Mouse (Mus musculus) cerebellum, adult 2 months (tissue): ENCODE results near the gene Ankle1. TPM values are rescaled to one million over a fixed set of nuclear protein-coding genes. Genes with fewer than 3 reads are reported as not detected.

Source experiments
- DNase-seq, 2 experiments: peaks; one replicate each; pipeline ENCODE4 v3.0.0; 2021
- H3K27ac ChIP-seq: fragments of 200-500 bp; 2 replicates; pipeline ENCODE4 v1.5.1; 2012; ENCODE audit warnings: low read length, control low read depth, inconsistent platforms; ENCODE audit not compliant: insufficient read depth
- H3K27me3 ChIP-seq: fragments of 200-500 bp; 2 replicates; pipeline ENCODE4 v1.6.1; 2012; ENCODE audit warnings: inconsistent platforms, mild to moderate bottlenecking, low read length, moderate library complexity; ENCODE audit not compliant: control insufficient read depth, insufficient read depth
- H3K4me1 ChIP-seq: fragments of 200-500 bp; 2 replicates; pipeline ENCODE4 v1.6.1; 2011; ENCODE audit warnings: low read length; ENCODE audit not compliant: control insufficient read depth, insufficient read depth
- H3K4me3 ChIP-seq: fragments of 200-500 bp; replicated peaks from 2 replicates; pipeline ENCODE3; 2011; ENCODE audit warnings: mild to moderate bottlenecking, low read depth, low read length, control low read depth; ENCODE audit not compliant: insufficient read depth
- CTCF ChIP-seq: fragments of 200-500 bp; IDR thresholded peaks from 2 replicates; pipeline ENCODE4 v1.5.1; 2011; ENCODE audit warnings: low read depth, mild to moderate bottlenecking, control low read depth, low read length, moderate library complexity, borderline replicate concordance; ENCODE audit not compliant: insufficient read depth
- POLR2A ChIP-seq: fragments of 200-500 bp; IDR thresholded peaks from 2 replicates; pipeline ENCODE4 v1.6.1; 2011; ENCODE audit warnings: low read length, control low read depth, borderline replicate concordance; ENCODE audit not compliant: insufficient read depth
- WGBS: fragments of 180-500 bp; shearing (Covaris S2); methylation state at CpG from one replicate; pipeline ENCODE4 v1.1.7; 2018; 5-methylcytosine and 5-hydroxymethylcytosine counted together
- polyA plus RNA-seq: library from polyadenylated mRNA; depleted of rRNA; stranded (reverse); fragments of >200 nt; gene quantifications from 2 replicates; pipeline ENCODE4 v1.2.3, GENCODE M21; 2012

Ankle1 gene
- polyA plus RNA-seq, 1 experiment, result 0.43 TPM

- H3K27me3 ChIP-seq, result no peaks in the 10 kb centered on the region
- DNase-seq, result no peak
- no peak overlapping the region for H3K27ac ChIP-seq
- H3K4me3 ChIP-seq, result no peak overlapping the region
- TF ChIP-seq POLR2A, result no peak
- TF ChIP-seq CTCF, result no peak
- 0 out of 2 replicates have a peak, but pooled peaks cover 3% of the 10 kb centered on the region for H3K4me1 ChIP-seq
- 89% methylated on average over 2 of the region's 2 CpGs for WGBS
These were observed 5.0 kb upstream of the Ankle1 start for GRCm38 (mm10) chr8:71400826-71401225.

- Histone ChIP-seq H3K4me1 (0 out of 2 replicates have a peak, but pooled peaks cover 5% of the 10 kb centered on the region), H3K27ac (no peak overlapping the region), H3K4me3 (no peak overlapping the region), H3K27me3 (no peaks in the 10 kb centered on the region)
- no peak for DNase-seq
- TF ChIP-seq POLR2A (no peak), CTCF (no peak)
These were observed 4.4 kb upstream of the Ankle1 start for GRCm38 (mm10) chr8:71401454-71401853.

DNA sequence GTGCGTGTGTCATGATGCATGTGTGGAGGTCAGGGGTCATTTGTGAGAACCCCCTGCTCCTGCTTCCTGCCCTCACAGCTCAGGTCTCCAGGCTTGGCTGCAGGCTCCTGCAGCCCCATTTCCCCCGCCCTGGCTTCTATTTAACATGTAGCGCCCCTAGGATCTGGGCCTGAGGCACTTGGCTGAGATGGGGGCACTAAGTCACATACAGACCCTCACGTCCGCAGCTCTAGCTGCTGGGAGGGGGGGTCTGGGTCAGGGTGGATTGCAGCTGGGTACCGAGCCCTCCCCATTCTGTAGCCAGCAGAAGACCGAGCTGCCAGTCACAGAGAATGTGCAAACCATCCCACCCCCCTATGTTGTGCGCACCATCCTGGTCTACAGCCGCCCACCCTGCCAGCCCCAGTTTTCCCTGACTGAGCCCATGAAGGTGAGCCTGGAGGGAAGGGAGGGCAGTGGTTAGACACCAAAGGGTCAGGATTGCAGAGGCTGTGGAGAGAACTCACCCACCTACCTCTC lies 3.3 kb upstream of the Ankle1 start:
- H3K27me3 ChIP-seq, result no peaks in the 10 kb centered on the region
- 0 out of 2 replicates have a peak, but pooled peaks cover 5% of the 10 kb centered on the region for H3K4me1 ChIP-seq
- WGBS, result 84% methylated on average over 9 of the region's 9 CpGs
- TF ChIP-seq POLR2A (no peak), CTCF (no peak)
- H3K4me3 ChIP-seq, result no peak overlapping the region
- H3K27ac ChIP-seq, result no peak overlapping the region
- no peak for DNase-seq

DNA sequence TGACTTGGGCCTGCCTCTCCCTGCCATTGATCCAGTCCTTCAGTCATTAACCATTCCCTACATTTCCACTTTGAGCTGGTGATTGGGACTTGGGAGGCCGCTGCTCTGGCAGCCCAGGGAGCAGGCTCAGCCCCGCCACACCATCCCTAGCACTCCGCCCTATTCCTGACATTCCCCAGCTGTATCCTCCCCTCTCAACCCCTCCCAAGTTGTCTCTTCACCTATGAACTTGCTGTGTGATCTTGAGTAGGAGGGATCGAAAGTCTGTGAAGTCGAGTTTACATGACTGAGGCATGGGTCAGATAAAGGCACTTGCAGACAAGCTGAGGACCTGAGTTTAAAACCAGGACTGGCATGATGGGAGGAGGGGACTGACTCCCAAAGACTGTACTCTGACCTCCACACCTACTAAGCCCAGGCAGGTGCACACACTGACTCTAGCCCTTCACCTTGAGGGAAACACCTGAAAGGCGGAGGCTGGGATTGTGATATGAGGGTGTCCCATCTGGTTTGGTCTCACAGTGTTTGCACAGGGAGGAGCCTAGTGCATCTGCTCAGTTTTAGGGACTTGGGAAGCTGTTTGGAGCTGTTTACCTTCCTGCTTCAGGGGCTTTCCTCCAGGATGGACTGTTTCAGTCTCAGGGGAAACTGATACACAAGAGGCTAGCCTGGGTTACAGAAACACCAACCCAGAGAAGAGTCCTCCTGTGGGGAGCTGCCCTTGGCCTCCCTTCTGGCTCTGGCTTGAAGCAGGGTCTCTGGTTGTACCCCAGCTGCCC lies 2.5 kb upstream of the Ankle1 start:
- Histone ChIP-seq H3K4me3 (no peak overlapping the region), H3K27ac (no peak overlapping the region), H3K4me1 (0 out of 2 replicates have a peak, but pooled peaks cover 3% of the 10 kb centered on the region), H3K27me3 (no peaks in the 10 kb centered on the region)
- TF ChIP-seq POLR2A (no peak), CTCF (no peak)
- no peak for DNase-seq
- WGBS, result 91% methylated on average over 6 of the region's 6 CpGs

DNA sequence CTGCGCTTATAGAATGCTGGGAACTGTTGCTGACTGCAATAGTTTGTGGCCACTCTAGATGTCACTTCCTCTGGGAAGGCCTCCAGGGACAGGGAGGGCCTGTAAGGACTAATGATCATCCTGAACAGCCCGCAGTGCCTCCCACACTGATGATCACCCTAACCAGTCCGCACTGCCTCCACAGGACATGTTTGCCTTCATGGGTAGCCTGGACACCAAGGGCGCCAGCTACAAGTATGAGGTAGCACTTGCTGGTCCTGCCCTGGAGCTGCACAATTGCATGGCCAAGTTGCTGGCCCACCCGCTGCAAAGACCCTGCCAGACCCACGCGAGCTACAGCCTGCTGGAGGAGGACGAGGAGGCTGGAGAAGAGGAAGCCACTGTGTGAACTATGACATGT lies 1.8 kb upstream of the Ankle1 start:
- Histone ChIP-seq H3K4me3 (no peak overlapping the region), H3K27me3 (no peaks in the 10 kb centered on the region), H3K27ac (no peak overlapping the region), H3K4me1 (0 out of 2 replicates have a peak, but pooled peaks cover 3% of the 10 kb centered on the region)
- 83% methylated on average over 8 of the region's 8 CpGs for WGBS
- no peak for DNase-seq
- TF ChIP-seq POLR2A, result no peak
- no peak for TF ChIP-seq CTCF

DNA sequence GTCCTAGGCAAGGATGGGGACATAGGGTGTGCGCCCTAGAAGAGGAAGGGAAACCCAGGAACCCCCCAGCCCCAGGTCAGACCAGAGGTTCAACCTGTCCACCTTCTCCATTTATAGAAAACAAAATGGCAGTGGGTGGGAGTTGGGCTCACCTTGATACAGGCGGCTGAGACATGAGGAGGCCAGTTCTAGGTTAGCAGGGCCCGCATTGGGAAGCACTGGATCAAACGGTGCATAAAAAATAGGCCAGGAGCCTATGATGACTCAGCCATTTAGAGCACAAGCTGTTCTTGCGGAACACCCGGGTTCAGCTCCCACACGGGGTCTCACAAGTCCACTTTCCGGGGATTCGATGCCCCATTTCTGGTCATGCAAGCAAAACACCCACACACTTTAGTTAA lies 859 bp upstream of the Ankle1 start:
- Histone ChIP-seq H3K4me1 (0 out of 2 replicates have a peak, but pooled peaks cover 3% of the 10 kb centered on the region), H3K4me3 (no peak overlapping the region), H3K27me3 (no peaks in the 10 kb centered on the region), H3K27ac (no peak overlapping the region)
- TF ChIP-seq CTCF (no peak), POLR2A (0 out of 2 replicates have a peak, but pooled peaks have one; percentile 5)
- WGBS, result 36% methylated on average over 9 of the region's 9 CpGs
- peak in 1 of 2 experiments; percentile 45 for DNase-seq

- WGBS, result under 1% methylated on average over 55 of the region's 55 CpGs
- peak overlapping the region; percentile 1 for H3K4me3 ChIP-seq
- no peak overlapping the region for H3K27ac ChIP-seq
- H3K27me3 ChIP-seq, result no peaks in the 10 kb centered on the region
- DNase-seq, result peak; percentile 37 to 51
- TF ChIP-seq POLR2A, result no peak
- peak; percentile 59; the same call in 1 of the 2 replicates for TF ChIP-seq CTCF
- H3K4me1 ChIP-seq, result 0 out of 2 replicates have a peak, but pooled peaks cover 3% of the 10 kb centered on the region
These were observed 547 bp downstream of the Ankle1 start for GRCm38 (mm10) chr8:71406099-71407015.

GRCm38 (mm10) chr8:71407441-71407840 lies 1.6 kb downstream of the Ankle1 start:
- 79% methylated on average over 14 of the region's 14 CpGs for WGBS
- TF ChIP-seq CTCF (no peak), POLR2A (no peak)
- H3K27ac ChIP-seq, result no peak overlapping the region
- no peaks in the 10 kb centered on the region for H3K27me3 ChIP-seq
- DNase-seq, result no peak
- 0 out of 2 replicates have a peak, but pooled peaks cover 3% of the 10 kb centered on the region for H3K4me1 ChIP-seq
- H3K4me3 ChIP-seq, result no peak overlapping the region
